Mouse (Mus musculus) bone marrow macrophage, adult 2 months (primary cell): ENCODE results near the gene Cyb5b. TPM values are rescaled to one million over a fixed set of nuclear protein-coding genes. Genes with fewer than 3 reads are reported as not detected.
"Not testable (repeated sequence)": the region's sequence is repeated elsewhere in the genome, so short reads cannot be mapped to it uniquely, and the experiment has no call there.

Experiments
- H3K27ac ChIP-seq: 2 replicates; pipeline ENCODE4 v1.5.1; 2012; ENCODE audit warnings: low read depth, low read length; ENCODE audit not compliant: insufficient read depth
- H3K4me1 ChIP-seq: 2 replicates; pipeline ENCODE4 v1.6.1; 2012; ENCODE audit warnings: low read length; ENCODE audit not compliant: control insufficient read depth, insufficient read depth
- H3K4me3 ChIP-seq: 2 replicates; pipeline ENCODE4 v1.5.1; 2012; ENCODE audit warnings: mild to moderate bottlenecking, low read length, moderate library complexity; ENCODE audit not compliant: insufficient read depth
- CTCF ChIP-seq: IDR thresholded peaks from 2 replicates; pipeline ENCODE4 v1.5.1; 2012; ENCODE audit warnings: low read depth, mild to moderate bottlenecking, low read length, moderate library complexity
- POLR2A ChIP-seq: IDR thresholded peaks from 2 replicates; pipeline ENCODE4 v1.6.1; 2012; ENCODE audit warnings: mild to moderate bottlenecking, low read depth, low read length, borderline replicate concordance
- polyA plus RNA-seq: library from polyadenylated mRNA; stranded (reverse); fragments of >200 nt; gene quantifications from 2 replicates; pipeline ENCODE4 v1.2.4, GENCODE M21; 2012; ENCODE audit not compliant: missing spikeins, insufficient read depth, insufficient read length

Cyb5b gene
- polyA plus RNA-seq, 1 experiment: 47.8 TPM

GRCm38 (mm10) chr8:107197901-107198826 is 47.7 kb downstream of the Cyb5b start:
- Histone ChIP-seq H3K4me1 (no peaks in the 10 kb centered on the region), H3K27ac (no peak overlapping the region), H3K4me3 (no peak overlapping the region)
- TF ChIP-seq CTCF: no peak
- TF ChIP-seq POLR2A: no peak

DNA sequence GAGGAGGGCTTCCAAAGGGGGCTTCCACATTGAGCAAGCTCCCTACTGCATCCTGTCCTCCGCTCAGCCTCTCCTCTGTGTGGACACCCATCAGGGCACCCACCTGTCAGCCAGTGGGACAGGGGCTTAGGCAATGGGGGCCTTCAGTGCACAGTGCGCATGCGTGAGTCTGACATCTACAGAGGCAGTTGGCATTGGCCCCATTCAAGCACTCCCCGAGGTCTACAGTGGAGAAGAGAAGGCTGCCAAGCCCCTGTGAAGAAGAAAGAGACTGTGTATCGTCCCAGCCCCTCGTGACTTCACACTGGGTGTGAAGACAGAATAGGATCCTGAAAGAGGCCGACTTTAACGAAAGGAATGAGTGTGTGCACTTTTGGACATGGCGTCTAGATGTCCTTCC is 54.7 kb downstream of the Cyb5b start:
- no peaks in the 10 kb centered on the region for H3K4me1 ChIP-seq
- TF ChIP-seq CTCF (no peak), POLR2A (no peak)
- H3K4me3 ChIP-seq: no peak overlapping the region
- no peak overlapping the region for H3K27ac ChIP-seq

DNA sequence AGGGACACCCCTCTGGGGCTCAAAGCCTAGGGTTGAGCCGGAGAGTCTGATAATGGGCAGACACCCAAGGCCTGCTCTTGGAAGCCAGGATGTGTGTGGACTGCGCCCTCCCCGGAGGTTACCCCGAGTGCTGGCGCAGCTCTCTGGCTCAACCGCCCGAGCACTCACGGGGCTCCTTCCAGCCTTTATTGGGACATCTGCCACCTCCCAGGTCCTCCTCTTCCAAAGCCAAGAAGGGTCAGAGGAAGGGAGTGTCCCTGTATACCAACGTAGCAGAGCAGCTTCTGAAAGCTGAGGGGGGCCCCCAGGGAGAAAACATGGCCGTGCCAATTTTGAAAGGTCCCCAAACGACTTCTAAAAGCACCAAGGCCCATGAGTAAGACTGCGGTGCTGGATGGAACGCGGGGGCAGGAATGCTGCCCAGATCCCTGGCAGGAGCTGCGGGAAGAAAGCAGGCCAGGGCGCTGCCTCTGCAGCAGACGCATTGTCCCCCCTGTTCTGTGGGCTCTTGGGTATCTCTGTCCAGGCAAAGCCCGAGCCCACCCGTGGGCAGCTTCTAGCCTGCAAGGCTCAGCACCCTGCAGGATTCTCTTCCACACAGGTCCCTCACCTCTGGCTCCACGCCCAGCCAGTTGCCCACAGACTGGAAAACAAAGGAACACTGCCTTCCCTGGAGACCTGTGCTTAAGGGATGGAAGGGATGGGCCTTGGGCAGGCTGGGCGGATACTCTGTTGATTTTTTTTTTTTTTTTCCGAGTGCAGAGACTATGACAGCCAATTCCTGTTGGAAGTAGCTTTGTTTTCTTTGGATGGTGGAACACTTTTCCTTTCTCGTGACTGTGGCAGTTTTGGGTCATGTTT is 55.5 kb downstream of the Cyb5b start:
- H3K4me1 ChIP-seq: no peaks in the 10 kb centered on the region
- no peak for TF ChIP-seq POLR2A
- TF ChIP-seq CTCF: no peak
- no peak overlapping the region for H3K27ac ChIP-seq
- H3K4me3 ChIP-seq: no peak overlapping the region

- Histone ChIP-seq H3K27ac (no peak overlapping the region), H3K4me1 (no peaks in the 10 kb centered on the region), H3K4me3 (no peak overlapping the region)
- no peak for TF ChIP-seq POLR2A
- no peak for TF ChIP-seq CTCF
Observed at GRCm38 (mm10) chr8:107206782-107207525, 56.5 kb downstream of the Cyb5b start.

DNA sequence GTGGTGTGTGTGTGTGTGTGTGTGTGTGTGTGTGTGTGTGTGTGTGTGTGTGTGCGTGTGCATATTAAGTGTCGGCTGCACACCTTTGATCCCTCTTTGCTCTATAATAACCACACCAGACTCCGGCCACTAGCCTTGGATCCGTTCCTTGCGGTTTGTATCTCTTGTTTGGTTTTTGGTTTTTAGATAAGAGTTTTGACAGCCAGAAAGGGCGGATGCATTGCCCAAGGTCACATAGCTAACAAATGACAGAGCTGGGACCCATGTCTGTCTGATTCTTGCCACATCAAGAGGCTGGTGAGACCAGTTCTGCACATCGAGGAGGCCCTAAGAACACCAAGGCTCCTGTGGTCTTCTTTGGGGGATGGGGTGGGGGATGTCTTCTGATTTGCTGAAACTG is 58.7 kb downstream of the Cyb5b start:
- TF ChIP-seq POLR2A: no peak
- no peak for TF ChIP-seq CTCF
- H3K4me3 ChIP-seq: no peak overlapping the region
- no peaks in the 10 kb centered on the region for H3K4me1 ChIP-seq
- no peak overlapping the region for H3K27ac ChIP-seq

DNA sequence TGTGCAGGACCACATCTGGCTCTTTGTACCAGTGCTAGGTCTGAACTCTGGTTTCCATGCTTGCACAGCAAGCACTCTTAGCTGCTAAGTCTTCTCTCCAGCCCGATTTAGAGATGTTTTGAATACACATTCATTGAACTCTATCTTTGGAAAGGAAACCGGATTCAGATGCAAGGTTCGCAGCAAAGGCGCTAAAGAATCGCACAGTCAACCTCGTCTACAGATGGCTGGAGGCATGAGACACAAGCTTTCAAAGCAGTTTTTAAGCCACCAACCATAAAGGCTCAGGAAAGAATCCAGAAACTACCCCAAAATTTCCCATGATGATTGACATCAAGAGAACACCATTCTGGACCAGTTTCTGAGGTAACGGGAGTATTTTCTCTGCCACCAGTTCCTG is 61.6 kb downstream of the Cyb5b start:
- Histone ChIP-seq H3K27ac (no peak overlapping the region), H3K4me1 (no peaks in the 10 kb centered on the region), H3K4me3 (no peak overlapping the region)
- TF ChIP-seq CTCF (no peak), POLR2A (no peak)

GRCm38 (mm10) chr8:107217230-107217629 is 66.8 kb downstream of the Cyb5b start:
- not testable (repeated sequence) for H3K4me1 ChIP-seq, H3K4me3 ChIP-seq

DNA sequence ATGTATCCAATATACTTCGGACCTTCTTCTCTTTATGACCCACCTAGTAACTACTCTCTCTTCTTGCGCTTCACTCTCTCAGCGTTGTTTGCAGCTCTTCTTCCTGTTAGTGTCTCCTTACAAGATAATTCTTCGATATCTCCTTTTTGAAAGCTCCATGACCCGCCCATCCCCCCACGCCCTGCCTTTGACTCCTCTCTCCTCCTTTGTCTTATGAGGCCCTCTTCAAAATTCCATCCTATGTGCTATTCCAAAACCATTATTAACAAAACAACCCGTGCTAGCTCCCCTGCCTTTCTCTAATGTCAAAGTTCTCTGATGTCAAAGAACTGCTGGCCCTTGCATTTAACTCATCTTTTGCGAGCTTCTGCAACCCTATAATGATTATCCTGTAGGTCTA is 67.7 kb downstream of the Cyb5b start:
- H3K27ac ChIP-seq: no peak overlapping the region
- H3K4me3 ChIP-seq: no peak overlapping the region
- H3K4me1 ChIP-seq: peaks cover 10% of the 10 kb centered on the region
- TF ChIP-seq CTCF: no peak
- TF ChIP-seq POLR2A: no peak

More at GRCm38 (mm10) chr8:107217230-107217629, 66.8 kb downstream of the Cyb5b start:
- not testable (repeated sequence) for H3K27ac ChIP-seq

GRCm38 (mm10) chr8:107219078-107219477 is 68.6 kb downstream of the Cyb5b start:
- no peak for TF ChIP-seq POLR2A
- no peak for TF ChIP-seq CTCF
- H3K4me3 ChIP-seq: no peak overlapping the region

More at GRCm38 (mm10) chr8:107219078-107219477, 68.6 kb downstream of the Cyb5b start:
- no peak overlapping the region for H3K27ac ChIP-seq
- H3K4me1 ChIP-seq: peaks cover 10% of the 10 kb centered on the region
